12 mouse cellular contexts compared by ENCODE assay signal in genomic region chr1:78202466-78203085, GRCm38 (mm10). TPM values are rescaled to one million over a fixed set of nuclear protein-coding genes. Genes with fewer than 3 reads are reported as not detected.
DNase-seq lines count a peak whose midpoint lies in the region; ATAC-seq and TF ChIP-seq lines count a peak whose summit lies in the region.
"Had no signal": no experiment of that assay in that cellular context is flagged by ENCODE, and none has a peak within 500 bp of the region (broad histone marks: within the 10 kb centered on the region; RNA-seq: fewer than 3 reads in every experiment).

No protein-coding gene starts in this region.

- intact Hi-C loops in heart, postnatal 25 days (cut with DNase I), result no loop called here

- DNase-seq in heart, embryonic 10.5 days (ENCODE audit: low spot score), result no peak
- DNase-seq in heart, postnatal 25 days (ENCODE audit: low spot score), result no peak
- DNase-seq in embryo, embryonic 10 days (ENCODE audit: low spot score), result peak; percentile 59
- no peak for DNase-seq in cerebellum, adult 2 months
- no peak for DNase-seq in layer of hippocampus, adult 8-10 months (ENCODE audit: low spot score in 2 of 2)
- DNase-seq in cerebellum, adult 18-20 months, result no peak
- DNase-seq: heart, adult 11 months; kidney, adult 9 months; right cerebral cortex, postnatal 14 days had no signal

- peaks cover 9% of the 10 kb centered on the region for H3K4me1 ChIP-seq in heart, embryonic 10.5 days
- peaks cover 27% of the 10 kb centered on the region for H3K4me1 ChIP-seq in hindbrain, embryonic 13.5 days (replicated peaks)
- H3K4me1 ChIP-seq in midbrain, embryonic 15.5 days, result peaks cover 18% of the 10 kb centered on the region
- peaks cover 3% of the 10 kb centered on the region for H3K4me1 ChIP-seq in cerebellum, adult 2 months (ENCODE audit: control insufficient read depth, insufficient read depth, low read length)

- peaks cover 98% of the 10 kb centered on the region for H3K27me3 ChIP-seq in heart, embryonic 10.5 days (ENCODE audit: insufficient read depth, poor library complexity, severe bottlenecking)
- H3K27me3 ChIP-seq in hindbrain, embryonic 13.5 days, result peaks cover 91% of the 10 kb centered on the region
- peaks cover 84% of the 10 kb centered on the region for H3K27me3 ChIP-seq in midbrain, embryonic 15.5 days (replicated peaks)
- H3K27me3 ChIP-seq in cerebellum, adult 2 months (ENCODE audit: control insufficient read depth, insufficient read depth, low read length), result peaks cover 18% of the 10 kb centered on the region

- H3K4me3 ChIP-seq in heart, embryonic 10.5 days, result 0 out of 2 replicates have a peak overlapping the region, but pooled peaks have one; percentile 53
- peak overlapping the region; percentile 31 for H3K4me3 ChIP-seq in hindbrain, embryonic 13.5 days
- peak overlapping the region; percentile 30; the same call in 1 of the 2 replicates for H3K4me3 ChIP-seq in midbrain, embryonic 15.5 days
- H3K4me3 ChIP-seq in cerebellum, adult 2 months (replicated peaks; ENCODE audit: insufficient read depth, low read depth, low read length), result no peak overlapping the region

- H3K9ac ChIP-seq in hindbrain, embryonic 13.5 days, result peak overlapping the region; percentile 39; the same call in 1 of the 2 replicates
- H3K9ac ChIP-seq in midbrain, embryonic 15.5 days, result no peak overlapping the region
- H3K9ac ChIP-seq: lung, embryonic 15.5 days had no signal

- no peaks in the 10 kb centered on the region for H3K9me3 ChIP-seq in heart, embryonic 10.5 days
- H3K9me3 ChIP-seq in hindbrain, embryonic 13.5 days, result no peaks in the 10 kb centered on the region
- no peaks in the 10 kb centered on the region for H3K9me3 ChIP-seq in midbrain, embryonic 15.5 days
- H3K9me3 ChIP-seq: lung, embryonic 15.5 days had no signal

- no peak for ATAC-seq in hindbrain, embryonic 13.5 days (ENCODE audit: low FRiP score)
- ATAC-seq in midbrain, embryonic 15.5 days (replicated peaks), result no peak

- peak overlapping the region; percentile 53 for H3K4me2 ChIP-seq in hindbrain, embryonic 13.5 days
- H3K4me2 ChIP-seq in midbrain, embryonic 15.5 days, result peak overlapping the region; percentile 51

- no peaks in the 10 kb centered on the region for H3K36me3 ChIP-seq in heart, embryonic 10.5 days
- no peaks in the 10 kb centered on the region for H3K36me3 ChIP-seq in hindbrain, embryonic 13.5 days
- H3K36me3 ChIP-seq in midbrain, embryonic 15.5 days (replicated peaks), result no peaks in the 10 kb centered on the region
- H3K36me3 ChIP-seq: lung, embryonic 15.5 days had no signal

- no peak for TF ChIP-seq POLR2A in cerebellum, adult 2 months (IDR thresholded peaks at IDR 0.05; ENCODE audit: borderline replicate concordance, insufficient read depth, low read length)

- H3K27ac ChIP-seq in heart, embryonic 10.5 days, result no peak overlapping the region
- H3K27ac ChIP-seq in hindbrain, embryonic 13.5 days, result 0 out of 2 replicates have a peak overlapping the region, but pooled peaks have one; percentile 55
- no peak overlapping the region for H3K27ac ChIP-seq in midbrain, embryonic 15.5 days
- no peak overlapping the region for H3K27ac ChIP-seq in cerebellum, adult 2 months (ENCODE audit: insufficient read depth, low read length)
- H3K27ac ChIP-seq: lung, embryonic 15.5 days had no signal

- 2% methylated on average over 23 of the region's 23 CpGs for WGBS in heart, embryonic 10.5 days
- WGBS in hindbrain, embryonic 13.5 days, result under 1% methylated on average over 23 of the region's 23 CpGs
- WGBS in midbrain, embryonic 15.5 days, result 3% methylated on average over 23 of the region's 23 CpGs
- 10% methylated on average over 23 of the region's 23 CpGs for WGBS in cerebellum, adult 2 months

- TF ChIP-seq CTCF in cerebellum, adult 2 months (IDR thresholded peaks at IDR 0.05; ENCODE audit: borderline replicate concordance, insufficient read depth, low read depth, low read length), result no peak

RNA-seq across cellular contexts. Expression of gene Pax3, which starts 5.6 kb away (rescaled TPM):
- polyA plus RNA-seq in heart, embryonic 10.5 days (2016; fragmentation: Nextera tagmentation; extraction: Ambion mirVana), result 0.28 and 1.9 TPM in 2 replicates
- total RNA-seq in heart, postnatal 25 days (2021), result under 1 TPM in 1 of 2 experiments, not detected in 1; 0.06 TPM
- 17.6 and 24.4 TPM in 2 replicates for polyA plus RNA-seq in hindbrain, embryonic 13.5 days (2015; fragmentation: Nextera tagmentation; extraction: Ambion mirVana)
- polyA plus RNA-seq in midbrain, embryonic 15.5 days (2015; fragmentation: Nextera tagmentation; extraction: Ambion mirVana), result 11.4 and 14.4 TPM in 2 replicates
- 3.3 and 3.5 TPM in 2 replicates for polyA plus RNA-seq in cerebellum, adult 2 months (2012; rRNA removed)
- total RNA-seq in layer of hippocampus, adult 8-10 months (2022), result not detected
